ENCODE assay signal across 20 mouse cellular contexts in genomic region chr14:30528961-30529360, GRCm38 (mm10).
"Had no signal": no experiment of that assay in that cellular context is flagged by ENCODE, and none has a peak within 500 bp of the region (broad histone marks: within the 10 kb centered on the region; RNA-seq: fewer than 3 reads in every experiment).

No protein-coding gene starts in this region.

- H3K9ac ChIP-seq: liver, embryonic 15.5 days; liver, postnatal 0 days; lung, embryonic 15.5 days; midbrain, embryonic 12.5 days; neural tube, embryonic 12.5 days; stomach, embryonic 15.5 days had no signal

- H3K27me3 ChIP-seq: liver, embryonic 15.5 days; lung, embryonic 15.5 days; megakaryocyte, embryonic 14.5 days; midbrain, embryonic 12.5 days; neural tube, embryonic 12.5 days; stomach, embryonic 15.5 days had no signal

- H3K27ac ChIP-seq: liver, embryonic 15.5 days; lung, embryonic 15.5 days; macrophage; midbrain, embryonic 12.5 days; neural tube, embryonic 12.5 days; stomach, embryonic 15.5 days; stomach, postnatal 0 days had no signal

- H3K4me1 ChIP-seq: liver, embryonic 15.5 days; neural tube, embryonic 12.5 days; stomach, embryonic 15.5 days had no signal

- H3K4me3 ChIP-seq: liver, embryonic 15.5 days; lung, embryonic 15.5 days; megakaryocyte, embryonic 14.5 days; midbrain, embryonic 12.5 days; neural tube, embryonic 12.5 days; stomach, embryonic 15.5 days had no signal

- H3K9me3 ChIP-seq: liver, embryonic 15.5 days; lung, embryonic 15.5 days; megakaryocyte, embryonic 14.5 days; midbrain, embryonic 12.5 days; neural tube, embryonic 12.5 days; stomach, embryonic 15.5 days had no signal

- DNase-seq: liver, postnatal 0 days; lung, adult 2 months; lung, postnatal 14 days; lung, postnatal 36 days; midbrain, embryonic 14.5 days; right cerebral cortex, adult 18-20 months; right cerebral cortex, postnatal 25 days; right cerebral cortex, postnatal 4 days; spleen, adult 18-20 months; thymus, adult 2 months; thymus, postnatal 25 days; thymus, postnatal 4 days had no signal
